Mouse (Mus musculus): ENCODE results near the gene Baiap2l1. TPM values are rescaled to one million over a fixed set of nuclear protein-coding genes. Genes with fewer than 3 reads are reported as not detected.

The Baiap2l1 gene
- total and polyA plus RNA-seq, 3 experiments: 0.11 TPM; not detected in 2

DNA sequence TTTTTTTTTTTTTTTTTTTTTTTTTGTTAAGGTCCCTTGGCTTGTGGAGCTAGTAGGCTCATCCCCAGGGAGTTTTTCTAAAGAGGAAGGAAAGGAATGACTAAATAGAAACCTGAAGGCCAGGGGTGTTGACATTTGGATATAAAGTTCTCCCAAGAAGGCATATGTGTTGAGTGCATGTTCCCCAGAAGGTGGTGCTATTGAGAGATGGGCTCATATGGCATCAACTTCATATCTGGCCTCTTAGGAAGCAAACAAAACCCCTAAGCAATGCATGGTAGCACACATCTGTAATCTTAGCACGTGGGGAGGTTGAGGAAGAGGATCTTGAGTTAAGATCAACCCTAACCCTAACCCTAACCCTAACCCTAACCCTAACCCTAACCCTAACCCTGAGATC lies 126.5 kb downstream of the Baiap2l1 start:
- no peaks in the 10 kb centered on the region for H3K36me3 ChIP-seq (replicated peaks)
- no peaks in the 10 kb centered on the region for H3K9me3 ChIP-seq (replicated peaks)
- no peak for TF ChIP-seq TAL1 (conservative IDR thresholded peaks at IDR 0.05; ENCODE audit: low read depth, low read length)
- no peak overlapping the region for H3K4me3 ChIP-seq (ENCODE audit: low read depth, low read length)
- H3K4me1 ChIP-seq (ENCODE audit: insufficient read depth, low read depth, low read length): peaks cover 7% of the 10 kb centered on the region; the same call in 1 of the 2 replicates
- no peak; the same call in 1 of the 2 replicates for ATAC-seq (ENCODE audit: extremely low read depth, insufficient number of reproducible peaks, low FRiP score, poor library complexity, severe bottlenecking)
- no peaks in the 10 kb centered on the region for H3K27me3 ChIP-seq (ENCODE audit: insufficient read depth, low read length)
- no peak for DNase-seq (ENCODE audit: low spot score)

DNA sequence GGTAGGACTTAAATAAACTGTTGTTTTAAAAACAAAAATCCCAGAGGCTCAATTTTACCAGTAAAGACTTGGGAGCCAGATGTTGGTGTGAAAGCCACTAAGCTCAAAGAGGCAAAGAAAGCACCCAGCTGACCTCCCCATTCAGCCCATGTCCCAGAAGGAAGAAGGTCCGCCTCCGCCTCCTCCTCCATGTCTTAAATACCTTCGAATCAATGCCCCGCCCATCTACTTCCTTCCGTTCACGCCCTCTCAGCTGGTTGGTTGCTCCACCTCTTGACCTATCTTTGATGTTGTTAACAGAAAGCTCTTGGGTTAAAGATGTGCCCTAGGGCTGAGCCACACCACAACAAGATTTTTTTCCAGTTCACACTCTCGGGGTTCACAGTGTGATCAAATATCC lies 127.7 kb downstream of the Baiap2l1 start:
- Histone ChIP-seq H3K4me1 (ENCODE audit: insufficient read depth, low read depth, low read length) (peaks cover 8% of the 10 kb centered on the region; the same call in 1 of the 2 replicates), H3K4me3 (ENCODE audit: low read depth, low read length) (no peak overlapping the region), H3K9me3 (replicated peaks) (no peaks in the 10 kb centered on the region), H3K36me3 (replicated peaks) (no peaks in the 10 kb centered on the region), H3K27me3 (ENCODE audit: insufficient read depth, low read length) (no peaks in the 10 kb centered on the region)
- ATAC-seq (ENCODE audit: extremely low read depth, insufficient number of reproducible peaks, low FRiP score, poor library complexity, severe bottlenecking): no peak
- TF ChIP-seq TAL1 (conservative IDR thresholded peaks at IDR 0.05; ENCODE audit: low read depth, low read length) (no peak), POLR2AphosphoS5 (IDR thresholded peaks at IDR 0.05; ENCODE audit: insufficient replicate concordance, low read depth, low read length) (no peak), GATA1 (IDR thresholded peaks at IDR 0.05; ENCODE audit: borderline replicate concordance, low read length) (no peak)
- no peak for DNase-seq (ENCODE audit: low spot score)

- Histone ChIP-seq H3K27me3 (ENCODE audit: insufficient read depth, low read length) (no peaks in the 10 kb centered on the region), H3K4me3 (ENCODE audit: low read depth, low read length) (no peak overlapping the region), H3K4me1 (ENCODE audit: insufficient read depth, low read depth, low read length) (peaks cover 27% of the 10 kb centered on the region), H3K36me3 (replicated peaks) (no peaks in the 10 kb centered on the region), H3K9me3 (replicated peaks) (no peaks in the 10 kb centered on the region)
- TF ChIP-seq GATA2 (IDR thresholded peaks at IDR 0.05; ENCODE audit: borderline replicate concordance, low read depth, low read length) (no peak), CTCF (IDR thresholded peaks at IDR 0.05; ENCODE audit: low read depth, low read length) (no peak), POLR2AphosphoS5 (IDR thresholded peaks at IDR 0.05; ENCODE audit: insufficient replicate concordance, low read depth, low read length) (no peak), GATA1 (IDR thresholded peaks at IDR 0.05; ENCODE audit: borderline replicate concordance, low read length) (no peak), TAL1 (conservative IDR thresholded peaks at IDR 0.05; ENCODE audit: low read depth, low read length) (no peak)
- ATAC-seq (ENCODE audit: extremely low read depth, insufficient number of reproducible peaks, low FRiP score, poor library complexity, severe bottlenecking) (no peak), DNase-seq (ENCODE audit: low spot score) (no peak)
These were observed 131.7 kb downstream of the Baiap2l1 start for GRCm38 (mm10) chr5:144226220-144226619.

DNA sequence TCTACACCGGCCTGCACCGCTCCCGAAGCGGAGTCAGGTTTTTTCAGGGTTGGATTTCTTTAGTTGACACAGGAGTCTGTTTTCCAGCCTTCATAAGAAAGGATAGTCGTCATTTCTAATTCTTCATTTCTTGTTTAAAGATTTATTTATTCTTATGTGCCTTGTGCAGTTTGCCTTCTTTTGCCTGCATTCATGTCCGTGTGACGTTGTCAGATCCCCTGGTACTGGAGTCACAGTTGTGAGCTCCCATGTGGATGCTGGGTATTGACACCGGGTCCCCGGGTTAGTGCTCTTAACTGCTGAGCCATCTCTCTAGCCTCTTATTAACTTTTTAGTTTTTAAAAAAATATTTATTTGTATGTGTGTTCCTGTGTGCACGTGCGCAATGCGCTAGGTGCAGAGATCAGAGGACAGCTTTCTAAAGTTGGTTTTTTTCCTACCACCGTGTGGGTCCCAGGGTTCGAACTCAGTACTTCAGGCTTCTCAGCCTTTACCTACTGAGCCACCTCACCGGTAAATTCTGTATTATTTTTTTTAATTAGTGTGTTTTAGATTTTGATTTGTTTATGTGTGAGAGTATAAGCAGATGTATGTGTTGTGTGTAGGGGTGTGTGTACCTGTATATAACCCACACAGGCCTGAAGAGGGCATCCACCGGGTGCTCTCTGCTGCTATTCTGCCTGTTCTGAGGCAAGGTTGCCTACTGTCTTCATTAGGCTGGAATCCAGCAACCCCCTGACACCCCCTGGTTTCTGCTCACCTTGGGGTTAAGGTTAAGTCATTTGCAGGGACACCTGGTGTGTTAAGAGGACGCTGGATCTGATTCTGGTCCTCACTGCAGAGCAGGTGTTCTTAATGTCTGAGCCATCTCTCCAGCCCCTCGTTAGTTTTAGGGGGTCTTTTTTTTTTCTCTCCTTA lies 133.8 kb downstream of the Baiap2l1 start:
- DNase-seq (ENCODE audit: low spot score) (no peak), ATAC-seq (ENCODE audit: extremely low read depth, insufficient number of reproducible peaks, low FRiP score, poor library complexity, severe bottlenecking) (no peak)
- H3K36me3 ChIP-seq (replicated peaks): peaks cover 2% of the 10 kb centered on the region
- H3K4me1 ChIP-seq (ENCODE audit: insufficient read depth, low read depth, low read length): peaks cover 30% of the 10 kb centered on the region
- TF ChIP-seq TAL1 (conservative IDR thresholded peaks at IDR 0.05; ENCODE audit: low read depth, low read length): no peak
- no peak for TF ChIP-seq GATA1 (IDR thresholded peaks at IDR 0.05; ENCODE audit: borderline replicate concordance, low read length)
- no peak for TF ChIP-seq POLR2AphosphoS5 (IDR thresholded peaks at IDR 0.05; ENCODE audit: insufficient replicate concordance, low read depth, low read length)
- no peak for TF ChIP-seq CTCF (IDR thresholded peaks at IDR 0.05; ENCODE audit: low read depth, low read length)
- TF ChIP-seq GATA2 (IDR thresholded peaks at IDR 0.05; ENCODE audit: borderline replicate concordance, low read depth, low read length): no peak
- peak overlapping the region; percentile 87 for H3K4me3 ChIP-seq (ENCODE audit: low read depth, low read length)
- no peaks in the 10 kb centered on the region for H3K27me3 ChIP-seq (ENCODE audit: insufficient read depth, low read length)
- H3K9me3 ChIP-seq (replicated peaks): no peaks in the 10 kb centered on the region

GRCm38 (mm10) chr5:144223503-144223862 lies 134.4 kb downstream of the Baiap2l1 start, which contains the start of gene Tecpr1:
TSS of gene Tecpr1 (minus strand) at chr5:144223615.
- Histone ChIP-seq H3K27me3 (ENCODE audit: insufficient read depth, low read length) (no peaks in the 10 kb centered on the region), H3K4me1 (ENCODE audit: insufficient read depth, low read depth, low read length) (peaks cover 30% of the 10 kb centered on the region), H3K9me3 (replicated peaks) (no peaks in the 10 kb centered on the region), H3K4me3 (ENCODE audit: low read depth, low read length) (peak within 1 kb of the TSS; percentile 87), H3K36me3 (replicated peaks) (peaks cover 2% of the 10 kb centered on the region)
- no peak for TF ChIP-seq GATA2 (IDR thresholded peaks at IDR 0.05; ENCODE audit: borderline replicate concordance, low read depth, low read length)
- TF ChIP-seq TAL1 (conservative IDR thresholded peaks at IDR 0.05; ENCODE audit: low read depth, low read length): no peak
- TF ChIP-seq GATA1 (IDR thresholded peaks at IDR 0.05; ENCODE audit: borderline replicate concordance, low read length): no peak
- no peak for TF ChIP-seq POLR2AphosphoS5 (IDR thresholded peaks at IDR 0.05; ENCODE audit: insufficient replicate concordance, low read depth, low read length)
- TF ChIP-seq CTCF (IDR thresholded peaks at IDR 0.05; ENCODE audit: low read depth, low read length): no peak
- DNase-seq (ENCODE audit: low spot score) (peak; percentile 99), ATAC-seq (ENCODE audit: extremely low read depth, insufficient number of reproducible peaks, low FRiP score, poor library complexity, severe bottlenecking) (peak; percentile 91)

GRCm38 (mm10) chr5:144222811-144223502 lies 135.0 kb downstream of the Baiap2l1 start:
- Histone ChIP-seq H3K9me3 (replicated peaks) (no peaks in the 10 kb centered on the region), H3K27me3 (ENCODE audit: insufficient read depth, low read length) (no peaks in the 10 kb centered on the region), H3K4me3 (ENCODE audit: low read depth, low read length) (peak overlapping the region; percentile 87), H3K4me1 (ENCODE audit: insufficient read depth, low read depth, low read length) (peaks cover 32% of the 10 kb centered on the region), H3K36me3 (replicated peaks) (peaks cover 2% of the 10 kb centered on the region)
- no peak for ATAC-seq (ENCODE audit: extremely low read depth, insufficient number of reproducible peaks, low FRiP score, poor library complexity, severe bottlenecking)
- DNase-seq (ENCODE audit: low spot score): peak; percentile 6
- TF ChIP-seq CTCF (IDR thresholded peaks at IDR 0.05; ENCODE audit: low read depth, low read length): no peak
- no peak for TF ChIP-seq TAL1 (conservative IDR thresholded peaks at IDR 0.05; ENCODE audit: low read depth, low read length)
- TF ChIP-seq POLR2AphosphoS5 (IDR thresholded peaks at IDR 0.05; ENCODE audit: insufficient replicate concordance, low read depth, low read length): no peak
- TF ChIP-seq GATA2 (IDR thresholded peaks at IDR 0.05; ENCODE audit: borderline replicate concordance, low read depth, low read length): no peak
- no peak for TF ChIP-seq GATA1 (IDR thresholded peaks at IDR 0.05; ENCODE audit: borderline replicate concordance, low read length)
